Mouse (Mus musculus) urinary bladder, postnatal 10 days (tissue): ENCODE results near the gene Bcl2l1.

ENCODE experiments used
- DNase-seq: peaks from one replicate; pipeline ENCODE4 v3.0.0; 2022; ENCODE audit warnings: low spot score

Bcl2l1 gene

GRCm38 (mm10) chr2:152831019-152831878 is at the start of gene Bcl2l1:
TSS of gene Bcl2l1 (minus strand) at chr2:152831728.
- DNase-seq, result peak; percentile 94

- DNase-seq, result no peak
These were observed 49.4 kb upstream of the Bcl2l1 start for GRCm38 (mm10) chr2:152880898-152881297.

- no peak for DNase-seq
These were observed 46.7 kb upstream of the Bcl2l1 start for GRCm38 (mm10) chr2:152878239-152878638.

GRCm38 (mm10) chr2:152863346-152863745 is 31.8 kb upstream of the Bcl2l1 start:
- DNase-seq, result no peak

GRCm38 (mm10) chr2:152862638-152863037 is 31.1 kb upstream of the Bcl2l1 start:
- no peak for DNase-seq

GRCm38 (mm10) chr2:152861891-152862290 is 30.4 kb upstream of the Bcl2l1 start:
- DNase-seq, result no peak

- DNase-seq, result no peak
These were observed 28.0 kb upstream of the Bcl2l1 start for GRCm38 (mm10) chr2:152859501-152859900.

- no peak for DNase-seq
These were observed 16.9 kb upstream of the Bcl2l1 start for GRCm38 (mm10) chr2:152848466-152848865.

- DNase-seq, result peak; percentile 86
These were observed 16.3 kb upstream of the Bcl2l1 start, which contains the start of gene Tpx2 for GRCm38 (mm10) chr2:152847815-152848302. TSS of gene Tpx2 (plus strand) at chr2:152847964.

GRCm38 (mm10) chr2:152847057-152847814 is 15.7 kb upstream of the Bcl2l1 start:
- no peak for DNase-seq

- DNase-seq, result no peak
These were observed 11.2 kb upstream of the Bcl2l1 start for GRCm38 (mm10) chr2:152842741-152843140.

- no peak for DNase-seq
These were observed 7.7 kb upstream of the Bcl2l1 start for GRCm38 (mm10) chr2:152839256-152839655.

GRCm38 (mm10) chr2:152830021-152830921 is 1.3 kb downstream of the Bcl2l1 start:
- DNase-seq, result peak; percentile 82

- DNase-seq, result no peak
These were observed 2.1 kb downstream of the Bcl2l1 start for GRCm38 (mm10) chr2:152829367-152829881.

GRCm38 (mm10) chr2:152828532-152828931 is 3.0 kb downstream of the Bcl2l1 start:
- DNase-seq, result no peak

- DNase-seq, result no peak
These were observed 3.5 kb downstream of the Bcl2l1 start for GRCm38 (mm10) chr2:152828011-152828370.

- no peak for DNase-seq
These were observed 4.1 kb downstream of the Bcl2l1 start for GRCm38 (mm10) chr2:152827321-152828010.

- DNase-seq, result no peak
These were observed 5.0 kb downstream of the Bcl2l1 start for GRCm38 (mm10) chr2:152826481-152826880.

GRCm38 (mm10) chr2:152825713-152826112 is 5.8 kb downstream of the Bcl2l1 start:
- no peak for DNase-seq

GRCm38 (mm10) chr2:152825168-152825697 is 6.3 kb downstream of the Bcl2l1 start:
- DNase-seq, result no peak
